Mouse (Mus musculus) cerebellum, postnatal 14 days (tissue): ENCODE results near the gene Ppm1l.

ENCODE experiments used
- DNase-seq, 2 experiments: peaks; one replicate each; pipeline ENCODE4 v3.0.0; 2021; ENCODE audit warnings: mixed read lengths in 2 of 2

Gene Ppm1l

DNA sequence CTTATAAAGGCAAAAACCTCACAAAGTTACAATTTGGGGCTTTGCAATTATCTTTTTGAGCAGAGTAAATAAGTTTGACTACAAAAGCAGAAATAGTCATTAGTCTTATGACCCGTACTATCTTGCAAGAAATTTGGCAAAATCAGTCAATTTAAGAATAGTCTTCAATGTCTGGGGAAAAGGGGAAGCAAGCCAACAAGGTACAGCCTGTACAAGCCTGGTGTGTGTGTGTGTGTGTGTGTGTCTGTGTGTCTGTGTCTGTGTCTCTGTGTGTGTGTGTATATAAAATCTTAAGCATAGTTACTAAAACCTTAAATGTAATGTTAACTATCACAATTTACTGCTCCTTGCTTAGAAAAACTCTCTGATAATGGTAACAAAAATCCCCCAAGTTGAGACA, 290.3 kb downstream of the Ppm1l start:
- DNase-seq: no peak

DNA sequence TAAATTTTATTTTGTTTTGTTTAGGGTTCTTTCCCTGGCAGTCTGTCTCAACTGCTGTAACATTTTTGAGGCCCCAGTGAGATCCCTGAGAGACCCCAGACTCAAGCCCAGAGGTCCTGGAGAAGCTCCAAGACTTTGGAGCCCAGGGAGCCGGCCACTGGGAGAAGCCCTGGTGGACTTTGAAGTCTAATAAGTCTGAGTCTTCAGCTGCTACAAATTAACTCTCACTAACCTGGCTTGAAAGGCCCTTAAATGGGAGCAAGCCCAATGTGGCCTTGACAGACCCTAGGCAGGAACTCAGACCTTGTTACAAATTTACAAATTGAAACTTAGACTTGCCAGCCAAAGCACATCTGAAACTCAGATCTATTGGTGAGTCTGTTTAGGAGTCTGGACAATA, 290.8 kb downstream of the Ppm1l start:
- DNase-seq: no peak

DNA sequence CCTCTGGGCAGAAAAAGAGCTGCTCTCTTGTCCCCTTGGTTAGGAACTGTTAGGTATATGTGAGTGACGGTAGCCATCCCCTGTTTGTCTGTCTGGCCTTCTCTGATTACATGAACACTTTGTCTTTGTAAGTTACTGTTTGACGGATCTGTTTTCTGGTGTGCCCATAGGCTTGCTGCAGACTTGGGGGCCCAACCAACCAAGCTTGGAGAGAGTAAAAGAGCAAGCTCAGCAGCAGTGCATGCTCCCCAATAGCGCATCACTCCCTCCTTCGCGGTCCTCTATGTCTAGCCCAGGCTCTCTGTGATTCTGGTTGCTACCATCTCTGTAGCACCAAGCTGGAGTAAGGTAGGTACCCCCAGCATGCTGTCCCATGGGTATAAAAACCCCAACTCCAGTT, 291.2 kb downstream of the Ppm1l start:
- no peak for DNase-seq
